Mouse (Mus musculus) spleen, adult 2 months (tissue): ENCODE measurements around the gene Dph3. TPM values are rescaled to one million over a fixed set of nuclear protein-coding genes. Genes with fewer than 3 reads are reported as not detected.
"Not testable (repeated sequence)": the region's sequence is repeated elsewhere in the genome, so short reads cannot be mapped to it uniquely, and the experiment has no call there.

ENCODE experiments used
- DNase-seq, 2 experiments: peaks; one replicate each; pipeline versions ENCODE4 v3.0.0 to v3.0.0-alpha.2; 2012 to 2021; ENCODE audit warnings: low spot score in 2 of 2, low read depth in 1 of 2
- H3K27ac ChIP-seq: fragments of 200-500 bp; 2 replicates; pipeline ENCODE4 v1.5.1; 2012; ENCODE audit warnings: low read length, inconsistent platforms; ENCODE audit not compliant: insufficient read depth
- H3K27me3 ChIP-seq: fragments of 200-500 bp; 2 replicates; pipeline ENCODE4 v1.6.1; 2012; ENCODE audit warnings: mild to moderate bottlenecking, moderate library complexity, low read length, inconsistent platforms; ENCODE audit not compliant: control insufficient read depth, insufficient read depth
- H3K36me3 ChIP-seq: fragments of 200-500 bp; 2 replicates; pipeline ENCODE4 v1.6.1; 2012; ENCODE audit warnings: mild to moderate bottlenecking, low read length, inconsistent platforms; ENCODE audit not compliant: control insufficient read depth, insufficient read depth
- H3K4me1 ChIP-seq: fragments of 200-500 bp; 2 replicates; pipeline ENCODE4 v1.6.1; 2011; ENCODE audit warnings: inconsistent platforms; ENCODE audit not compliant: control insufficient read depth, insufficient read depth, insufficient read length
- H3K4me3 ChIP-seq: fragments of 200-500 bp; 2 replicates; pipeline ENCODE4 v1.5.1; 2011; ENCODE audit warnings: mild to moderate bottlenecking, inconsistent platforms; ENCODE audit not compliant: insufficient read depth, insufficient read length; ENCODE audit errors: extremely low read depth
- CTCF ChIP-seq: fragments of 200-500 bp; IDR thresholded peaks from 2 replicates; pipeline ENCODE4 v1.5.1; 2011; ENCODE audit warnings: mild to moderate bottlenecking, inconsistent platforms; ENCODE audit not compliant: insufficient read depth, insufficient read length, insufficient replicate concordance; ENCODE audit errors: extremely low read depth
- POLR2A ChIP-seq: fragments of 200-500 bp; IDR thresholded peaks from 2 replicates; pipeline ENCODE4 v1.6.1; 2011; ENCODE audit warnings: low read depth, low read length, inconsistent platforms
- whole genome bisulfite sequencing: fragments of 180-500 bp; shearing (Covaris S2); methylation state at CpG from one replicate; pipeline ENCODE4 v1.1.7; 2018; 5-methylcytosine and 5-hydroxymethylcytosine counted together
- polyA plus RNA-seq: library from polyadenylated mRNA; depleted of rRNA; stranded (reverse); fragments of >200 nt; gene quantifications from 2 replicates; pipeline ENCODE4 v1.2.3, GENCODE M21; 2012

Dph3 gene
- polyA plus RNA-seq, 1 experiment = 8.3 TPM

DNA sequence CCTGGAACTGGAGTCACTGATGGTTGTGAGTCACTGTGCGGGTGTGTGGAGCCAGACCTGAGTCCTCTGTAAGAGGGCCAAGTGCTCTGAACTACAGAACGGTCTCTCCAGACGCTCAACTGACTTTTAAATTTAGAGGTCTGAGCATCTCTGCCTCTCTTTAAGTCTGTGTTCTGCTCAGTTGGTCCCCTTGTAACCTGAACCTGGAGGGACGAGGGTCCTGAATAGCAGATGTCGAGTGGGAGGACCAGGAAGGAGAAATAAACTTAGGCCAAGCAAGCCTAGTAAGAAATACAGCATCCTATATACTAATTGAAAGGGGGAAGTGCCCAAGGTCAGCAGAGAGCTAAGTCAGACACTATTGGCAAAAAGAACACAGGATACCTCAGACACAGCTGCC is 11.2 kb upstream of the Dph3 start:
- no peak for TF ChIP-seq CTCF
- no peak for TF ChIP-seq POLR2A
- no peak overlapping the region for H3K27ac ChIP-seq
- no peaks in the 10 kb centered on the region for H3K27me3 ChIP-seq
- WGBS = 87% methylated on average over 5 of the region's 5 CpGs
- peaks cover 32% of the 10 kb centered on the region for H3K36me3 ChIP-seq
- no peaks in the 10 kb centered on the region for H3K4me1 ChIP-seq
- no peak overlapping the region for H3K4me3 ChIP-seq
- DNase-seq = no peak

DNA sequence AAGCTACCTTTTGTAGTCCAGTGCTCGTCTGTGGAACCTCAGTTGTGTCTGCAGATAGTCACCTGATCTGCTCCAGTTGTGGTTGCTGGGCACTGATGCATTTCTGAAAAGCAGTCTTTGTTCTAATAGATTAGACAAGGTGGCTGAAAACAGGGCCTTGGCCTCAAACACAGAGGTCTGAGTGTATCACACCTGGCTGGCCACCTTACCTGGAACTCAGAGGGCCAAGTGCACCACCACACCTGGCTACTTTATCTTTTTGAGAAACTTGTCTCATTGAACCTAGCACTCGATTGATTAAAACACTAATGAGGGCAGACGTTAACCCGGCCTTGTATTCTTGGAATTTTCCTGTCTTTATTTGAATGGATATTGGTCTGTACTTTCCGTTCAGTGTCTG is 10.1 kb upstream of the Dph3 start:
- H3K27ac ChIP-seq = no peak overlapping the region
- WGBS = 94% methylated on average over 5 of the region's 5 CpGs
- H3K27me3 ChIP-seq = no peaks in the 10 kb centered on the region
- no peak for DNase-seq
- TF ChIP-seq CTCF = no peak
- TF ChIP-seq POLR2A = no peak
- peaks cover 32% of the 10 kb centered on the region for H3K36me3 ChIP-seq
- H3K4me3 ChIP-seq = no peak overlapping the region
- H3K4me1 ChIP-seq = no peaks in the 10 kb centered on the region

DNA sequence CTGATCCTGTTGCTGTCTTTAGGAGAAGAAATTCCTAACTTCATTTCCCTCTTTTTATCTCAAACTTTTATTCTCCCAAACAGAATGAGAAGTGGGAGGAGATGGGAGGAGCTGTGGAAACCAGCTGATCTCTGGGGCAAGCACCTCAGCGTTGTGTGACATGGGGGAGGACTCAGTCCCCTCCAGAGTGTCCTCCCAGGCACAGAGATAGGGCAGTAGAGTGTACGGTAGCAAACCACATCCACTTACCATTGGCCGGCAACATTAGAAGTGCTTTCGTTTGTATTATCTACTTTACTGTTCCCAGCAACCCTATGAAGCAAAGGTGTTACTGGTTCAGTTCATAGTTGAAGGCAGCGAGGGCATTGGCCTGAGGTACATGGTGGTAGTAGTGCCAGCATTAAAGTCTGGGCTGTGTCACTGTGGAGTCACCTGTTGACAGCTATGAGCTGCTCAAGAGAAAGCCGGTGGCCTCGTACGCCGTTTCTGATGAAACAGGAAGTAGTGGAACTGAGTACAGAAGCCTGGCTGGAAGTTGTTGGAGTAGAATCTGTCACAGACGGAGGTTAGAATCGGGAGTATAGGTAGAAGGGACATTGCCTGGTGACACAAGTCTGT is 8.1 kb upstream of the Dph3 start:
- H3K4me1 ChIP-seq = no peaks in the 10 kb centered on the region
- peaks cover 21% of the 10 kb centered on the region for H3K36me3 ChIP-seq
- no peak for DNase-seq
- TF ChIP-seq POLR2A = no peak
- no peak for TF ChIP-seq CTCF
- H3K27me3 ChIP-seq = no peaks in the 10 kb centered on the region
- H3K27ac ChIP-seq = no peak overlapping the region
- H3K4me3 ChIP-seq = no peak overlapping the region
- WGBS = 53% methylated on average over 11 of the region's 11 CpGs

DNA sequence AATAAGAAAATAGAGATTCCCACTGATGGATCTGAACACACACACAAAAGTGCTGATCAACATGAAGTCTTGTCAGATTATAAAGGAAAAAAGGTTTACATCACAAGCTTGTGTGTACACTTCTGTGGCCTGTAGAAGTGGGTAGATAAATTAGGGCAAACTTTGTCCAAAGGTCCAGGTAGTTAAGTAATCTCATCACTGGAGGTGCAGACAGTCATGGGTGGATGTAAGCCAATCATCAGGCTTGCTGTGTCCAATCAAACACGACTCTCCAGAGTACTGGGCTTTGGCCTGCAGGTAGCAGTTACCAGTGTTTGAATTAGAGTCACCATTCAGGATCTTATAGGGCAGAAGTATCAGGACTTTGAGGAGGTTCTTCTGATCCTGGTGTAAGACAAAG is 7.5 kb upstream of the Dph3 start:
- 78% methylated on average over 1 of the region's 1 CpGs for WGBS
- peaks cover 21% of the 10 kb centered on the region for H3K36me3 ChIP-seq
- DNase-seq = no peak
- H3K4me1 ChIP-seq = no peaks in the 10 kb centered on the region
- H3K27ac ChIP-seq = no peak overlapping the region
- no peak overlapping the region for H3K4me3 ChIP-seq
- no peaks in the 10 kb centered on the region for H3K27me3 ChIP-seq
- TF ChIP-seq CTCF (no peak), POLR2A (no peak)

DNA sequence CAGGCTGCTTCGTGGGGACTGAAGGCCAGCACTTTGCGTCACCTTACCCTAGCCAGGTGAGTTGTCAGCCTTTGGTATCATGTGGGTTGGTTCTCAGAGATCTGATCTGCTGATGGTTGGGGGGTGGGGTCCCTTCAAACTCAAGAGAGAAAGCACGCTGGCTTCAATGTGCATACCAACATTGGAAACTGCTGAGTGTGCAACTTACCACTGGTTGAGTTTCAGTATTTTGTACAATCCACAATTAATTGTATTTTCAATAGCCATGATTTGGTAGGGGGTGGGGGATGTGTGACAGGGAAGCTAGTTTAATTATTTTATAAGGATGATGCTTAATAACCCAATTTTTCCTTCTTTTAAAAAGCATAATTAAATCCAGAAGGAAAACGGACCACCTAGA is 6.2 kb upstream of the Dph3 start:
- H3K27me3 ChIP-seq = no peaks in the 10 kb centered on the region
- DNase-seq = no peak
- no peaks in the 10 kb centered on the region for H3K4me1 ChIP-seq
- WGBS = 93% methylated on average over 4 of the region's 4 CpGs
- TF ChIP-seq POLR2A (no peak), CTCF (no peak)
- H3K36me3 ChIP-seq = peaks cover 11% of the 10 kb centered on the region
- H3K4me3 ChIP-seq = no peak overlapping the region
- no peak overlapping the region for H3K27ac ChIP-seq

DNA sequence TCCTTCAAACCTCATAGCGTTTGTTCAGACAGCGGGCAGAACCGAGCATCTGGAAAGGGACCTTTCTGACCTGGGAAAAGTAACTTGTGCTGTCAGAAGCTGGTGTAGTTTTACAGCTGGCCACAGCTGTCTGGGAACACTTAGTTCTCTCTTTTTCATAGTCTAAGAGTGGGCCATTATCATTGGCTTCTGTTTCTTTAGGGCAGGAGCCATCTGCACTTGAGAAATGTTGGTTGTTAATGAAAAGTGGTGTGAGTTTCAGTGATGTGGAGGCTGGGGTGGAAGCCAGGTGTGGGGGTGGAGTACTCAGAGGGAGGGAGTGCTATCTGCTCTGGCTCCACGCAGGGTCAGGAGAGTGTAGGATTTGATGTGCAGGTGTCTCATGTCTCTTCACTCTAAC is 5.6 kb upstream of the Dph3 start:
- TF ChIP-seq POLR2A (no peak), CTCF (no peak)
- DNase-seq = no peak
- H3K36me3 ChIP-seq = peaks cover 6% of the 10 kb centered on the region
- no peak overlapping the region for H3K4me3 ChIP-seq
- no peaks in the 10 kb centered on the region for H3K27me3 ChIP-seq
- no peak overlapping the region for H3K27ac ChIP-seq
- 90% methylated on average over 4 of the region's 4 CpGs for WGBS
- peaks cover 2% of the 10 kb centered on the region; the same call in 1 of the 2 replicates for H3K4me1 ChIP-seq

DNA sequence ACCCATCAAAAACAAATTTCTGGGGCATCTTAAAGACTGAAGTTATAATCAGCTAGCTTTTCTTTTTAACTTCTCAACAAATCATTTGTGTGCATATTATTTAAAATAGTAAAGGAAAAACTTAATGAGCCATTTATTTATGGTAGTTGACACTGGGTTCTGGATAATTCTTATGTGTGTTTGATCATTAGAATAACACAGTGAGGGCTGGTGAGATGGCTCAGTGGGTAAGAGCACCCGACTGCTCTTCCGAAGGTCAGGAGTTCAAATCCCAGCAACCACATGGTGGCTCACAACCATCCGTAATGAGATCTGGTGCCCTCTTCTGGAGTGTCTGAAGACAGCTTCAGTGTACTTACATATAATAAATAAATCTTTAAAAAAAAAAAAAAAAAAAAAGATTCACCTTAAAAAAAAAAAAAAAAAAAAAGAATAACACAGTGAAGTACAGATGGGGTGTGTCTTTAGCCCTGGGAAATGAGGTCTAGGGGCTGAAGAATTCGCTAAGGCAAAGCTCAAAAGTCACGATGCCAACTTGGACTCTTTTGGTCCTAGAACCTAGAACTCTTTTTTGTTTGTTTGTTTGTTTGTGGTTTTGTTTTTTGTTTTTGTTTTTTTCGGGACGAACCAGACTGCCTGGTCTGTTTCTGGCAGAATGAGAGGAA is 2.2 kb upstream of the Dph3 start:
- not testable (repeated sequence) for H3K4me1 ChIP-seq

More for the DNA sequence above, 2.2 kb upstream of the Dph3 start:
- not testable (repeated sequence) for DNase-seq, H3K36me3 ChIP-seq, H3K27ac ChIP-seq, H3K4me3 ChIP-seq, H3K27me3 ChIP-seq
- WGBS = 88% methylated on average over 7 of the region's 7 CpGs
